15 mouse cellular contexts compared by ENCODE assay signal in the genomic region with DNA sequence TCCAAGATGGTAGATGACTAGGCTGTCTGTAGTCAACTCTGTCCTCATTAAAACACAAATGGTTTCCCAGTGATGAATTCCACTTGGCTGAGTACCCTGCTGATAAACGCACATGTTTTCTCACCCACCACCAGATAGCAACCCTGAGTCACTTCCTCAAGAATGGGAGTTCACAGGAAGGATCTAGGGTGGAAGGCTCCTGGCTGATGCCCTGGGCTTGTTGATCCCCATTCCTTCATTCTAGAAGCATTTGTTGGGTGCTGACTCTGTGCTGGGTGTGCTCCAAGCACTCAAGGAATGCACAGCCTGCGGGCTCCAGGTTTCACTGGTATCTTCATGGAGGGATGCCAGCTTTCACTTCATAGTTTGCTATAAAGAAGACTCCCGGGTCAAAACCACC. TPM values are rescaled to one million over a fixed set of nuclear protein-coding genes. Genes with fewer than 3 reads are reported as not detected.
DNase-seq lines count a peak whose midpoint lies in the region; ATAC-seq and TF ChIP-seq lines count a peak whose summit lies in the region.
"Had no signal": no experiment of that assay in that cellular context is flagged by ENCODE, and none has a peak within 500 bp of the region (broad histone marks: within the 10 kb centered on the region; RNA-seq: fewer than 3 reads in every experiment).

No protein-coding gene starts in this region.

- no peak overlapping the region for H3K4me3 ChIP-seq in liver, adult 2 months (ENCODE audit: insufficient read depth, low read depth, low read length)
- no peak overlapping the region for H3K4me3 ChIP-seq in liver, embryonic 11.5 days (ENCODE audit: low read depth, low read length)
- H3K4me3 ChIP-seq in heart, embryonic 14.5 days (ENCODE audit: control insufficient read depth in 1 of 2, insufficient read depth in 1 of 2, low read depth in 1 of 2, low read length in 2 of 2): no peak overlapping the region
- H3K4me3 ChIP-seq in intestine, postnatal 0 days (ENCODE audit: low read depth, low read length): no peak overlapping the region
- H3K4me3 ChIP-seq: embryonic facial prominence, embryonic 10.5 days had no signal

- peaks cover 6% of the 10 kb centered on the region; the same call in 1 of the 2 replicates for H3K4me1 ChIP-seq in liver, adult 2 months (ENCODE audit: control insufficient read depth, insufficient read depth, low read length)
- peaks cover 17% of the 10 kb centered on the region for H3K4me1 ChIP-seq in liver, embryonic 11.5 days (replicated peaks; ENCODE audit: control insufficient read depth, insufficient read depth, low read length)
- H3K4me1 ChIP-seq in heart, embryonic 14.5 days (ENCODE audit: control insufficient read depth in 2 of 2, insufficient read depth in 2 of 2, low read length in 2 of 2): peaks cover 12 to 26% of the 10 kb centered on the region in 2 experiments
- H3K4me1 ChIP-seq in intestine, postnatal 0 days (replicated peaks; ENCODE audit: control insufficient read depth, insufficient read depth, low read length): peaks cover 3% of the 10 kb centered on the region; the same call in 1 of the 2 replicates

- no peaks in the 10 kb centered on the region for H3K79me2 ChIP-seq in liver, adult 2 months (ENCODE audit: control insufficient read depth, insufficient read depth, low read length)

- H3K9ac ChIP-seq in liver, adult 2 months (ENCODE audit: low read depth, low read length): no peak overlapping the region
- H3K9ac ChIP-seq in liver, embryonic 11.5 days (ENCODE audit: low read depth, low read length): no peak overlapping the region
- no peak overlapping the region for H3K9ac ChIP-seq in heart, embryonic 14.5 days (ENCODE audit: low read length)
- no peak overlapping the region for H3K9ac ChIP-seq in intestine, postnatal 0 days (ENCODE audit: low read depth, low read length)

- no peak for TF ChIP-seq POLR2A in liver, adult 2 months (IDR thresholded peaks at IDR 0.05; ENCODE audit: extremely low read depth, insufficient read depth, low read length)

- DNase-seq in liver, adult 2 months (ENCODE audit: extremely low read depth, low read depth, low spot score): peak; percentile 41
- no peak for DNase-seq in liver, embryonic 11.5 days (ENCODE audit: low spot score)
- peak; percentile 98 for DNase-seq in Muller cell, postnatal 12 days (ENCODE audit: inconsistent ontology term)
- DNase-seq in left cerebral cortex, adult 9 months (ENCODE audit: low spot score in 2 of 2): no peak
- DNase-seq in cerebellum, adult 18-20 months: no peak
- DNase-seq: cerebellum, adult 9-10 months; liver; right cerebral cortex, postnatal 4 days; thymus, postnatal 14 days had no signal

- no peaks in the 10 kb centered on the region for H3K9me3 ChIP-seq in liver, embryonic 11.5 days (ENCODE audit: control insufficient read depth, low read length)
- 0 out of 2 replicates have a peak, but pooled peaks cover 4% of the 10 kb centered on the region for H3K9me3 ChIP-seq in heart, embryonic 14.5 days (ENCODE audit: control insufficient read depth, low read length)
- H3K9me3 ChIP-seq in intestine, postnatal 0 days (ENCODE audit: control insufficient read depth): no peaks in the 10 kb centered on the region
- H3K9me3 ChIP-seq: embryonic facial prominence, embryonic 10.5 days had no signal

- TF ChIP-seq CTCF in liver, adult 2 months (IDR thresholded peaks at IDR 0.05; ENCODE audit: low read depth, low read length): no peak
- no peak for TF ChIP-seq CTCF in intestine, postnatal 0 days (IDR thresholded peaks at IDR 0.05; ENCODE audit: low read depth)

- no peaks in the 10 kb centered on the region for H3K27me3 ChIP-seq in liver, adult 2 months (ENCODE audit: control insufficient read depth, insufficient read depth, low read length)
- H3K27me3 ChIP-seq in liver, embryonic 11.5 days (replicated peaks; ENCODE audit: control insufficient read depth, insufficient read depth, low read length): no peaks in the 10 kb centered on the region
- no peaks in the 10 kb centered on the region for H3K27me3 ChIP-seq in heart, embryonic 14.5 days (ENCODE audit: control insufficient read depth, insufficient read depth, low read length)
- H3K27me3 ChIP-seq in intestine, postnatal 0 days (replicated peaks; ENCODE audit: control insufficient read depth, insufficient read depth, low read length): no peaks in the 10 kb centered on the region
- H3K27me3 ChIP-seq: CH12.LX had no signal

- 68% methylated on average over 3 of the region's 3 CpGs for WGBS in liver, adult 2 months
- WGBS in liver, embryonic 11.5 days: 71% methylated on average over 3 of the region's 3 CpGs
- 18% methylated on average over 3 of the region's 3 CpGs for whole genome bisulfite sequencing in heart, embryonic 14.5 days
- WGBS in intestine, postnatal 0 days: 74% methylated on average over 3 of the region's 3 CpGs

- H3K4me2 ChIP-seq in liver, embryonic 11.5 days: no peak overlapping the region
- no peak overlapping the region for H3K4me2 ChIP-seq in heart, embryonic 14.5 days (ENCODE audit: low read length)
- H3K4me2 ChIP-seq in intestine, postnatal 0 days (replicated peaks; ENCODE audit: low read depth): no peak overlapping the region

- no peaks in the 10 kb centered on the region for H3K36me3 ChIP-seq in liver, adult 2 months (ENCODE audit: control insufficient read depth, insufficient read depth, low read length)
- H3K36me3 ChIP-seq in liver, embryonic 11.5 days (ENCODE audit: control insufficient read depth, insufficient read depth, low read length): no peaks in the 10 kb centered on the region
- H3K36me3 ChIP-seq in heart, embryonic 14.5 days (ENCODE audit: control insufficient read depth, insufficient read depth, low read length): no peaks in the 10 kb centered on the region
- H3K36me3 ChIP-seq in intestine, postnatal 0 days (ENCODE audit: control insufficient read depth, insufficient read depth): no peaks in the 10 kb centered on the region
- H3K36me3 ChIP-seq: embryonic facial prominence, embryonic 10.5 days had no signal

- no peak for ATAC-seq in liver, embryonic 11.5 days (replicated peaks; ENCODE audit: low FRiP score)
- ATAC-seq in heart, embryonic 14.5 days (ENCODE audit: insufficient number of reproducible peaks, insufficient read depth, low FRiP score, low read depth): peak; percentile 60
- peak; percentile 51 for ATAC-seq in megakaryocyte progenitor cell, adult 5-6 weeks (replicated peaks; ENCODE audit: poor library complexity)
- no peak for ATAC-seq in intestine, postnatal 0 days
- ATAC-seq: inflammation-experienced regulatory T-cells, adult 6 months had no signal

- peak overlapping the region; percentile 66 for H3K27ac ChIP-seq in liver, adult 2 months (replicated peaks; ENCODE audit: insufficient read depth, low read depth, low read length)
- H3K27ac ChIP-seq in liver, embryonic 11.5 days (ENCODE audit: low read depth, low read length): no peak overlapping the region
- H3K27ac ChIP-seq in heart, embryonic 14.5 days (replicated peaks in 1 of 2; ENCODE audit: control insufficient read depth in 1 of 2, insufficient read depth in 1 of 2, low read depth in 2 of 2, low read length in 2 of 2): peak overlapping the region in 1 of 2 experiments; percentile 52; a peak in 2 of 4 replicates
- no peak overlapping the region for H3K27ac ChIP-seq in intestine, postnatal 0 days (ENCODE audit: low read depth, low read length)
- H3K27ac ChIP-seq: embryonic facial prominence, embryonic 10.5 days had no signal

RNA-seq across cellular contexts. Expression of a gene that starts 12.8 kb away (rescaled TPM):
- 10.0 and 11.1 TPM in 2 replicates for total RNA-seq in liver, adult 2 months (2014; rRNA removed)
- 26.3 and 27.4 TPM in 2 replicates for polyA plus RNA-seq in liver, adult 2 months (2012; rRNA removed)
- polyA plus RNA-seq in liver, embryonic 11.5 days (2014; fragmentation: Nextera tagmentation; extraction: Ambion mirVana): 7.7 and 8.2 TPM in 2 replicates
- 8.5 and 9.3 TPM in 2 replicates for polyA plus RNA-seq in heart, embryonic 14.5 days (2014; fragmentation: Nextera tagmentation; extraction: Ambion mirVana)
- 0.39 and 1.5 TPM in 2 replicates for total RNA-seq in megakaryocyte progenitor cell, adult 5-6 weeks (2015)
- 0.46 and 1.1 TPM in 2 replicates for total RNA-seq in megakaryocyte progenitor cell, adult 5-6 weeks (2017)
- 21.2 and 22.5 TPM in 2 replicates for polyA plus RNA-seq in intestine, postnatal 0 days (2015; fragmentation: Nextera tagmentation; extraction: Ambion mirVana)

Comparison
In these comparisons a context has a peak if more than half of its experiments do, and no peak if none do; other contexts are left out.
1. DNase-seq: peak in liver, adult 2 months (single experiment) and Muller cell, postnatal 12 days (single experiment); none in liver, embryonic 11.5 days (single experiment), left cerebral cortex, adult 9 months (0 of 2) and cerebellum, adult 18-20 months (0 of 2).
2. ATAC-seq: peak in heart, embryonic 14.5 days (single experiment) and megakaryocyte progenitor cell, adult 5-6 weeks (single experiment); none in liver, embryonic 11.5 days (single experiment) and intestine, postnatal 0 days (single experiment).